Mouse (Mus musculus): Measurements from ENCODE around the gene Caln1.

The Caln1 gene

DNA sequence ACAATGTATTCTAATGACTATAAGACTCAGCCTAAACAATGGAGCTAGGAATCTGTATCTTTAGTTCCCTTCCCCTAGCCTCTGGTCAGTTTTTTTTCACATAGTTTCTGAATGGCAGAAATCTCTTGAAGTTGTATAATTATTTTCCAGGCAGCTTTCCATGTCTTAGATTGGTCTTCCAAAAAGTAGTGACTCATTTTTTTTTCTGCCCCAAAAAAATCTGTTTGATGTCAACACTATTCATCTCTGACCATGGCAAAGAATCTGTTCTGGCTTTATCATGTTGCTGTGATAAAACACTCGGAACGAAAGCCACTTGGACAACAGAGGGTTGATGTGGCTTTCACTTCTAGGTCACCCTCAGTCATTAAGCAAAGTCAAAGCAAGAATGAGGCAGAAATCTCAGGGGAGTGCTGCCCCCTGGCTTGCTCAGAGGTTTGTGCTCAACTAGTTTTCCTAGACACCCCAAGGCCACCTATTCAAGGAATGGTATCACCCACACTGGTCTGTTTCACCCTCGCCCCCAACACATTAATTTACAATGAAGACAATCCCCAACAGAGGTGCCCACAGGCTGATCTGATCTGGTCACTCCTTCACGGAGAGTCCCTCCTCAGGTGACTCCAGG is 450.9 kb downstream of the Caln1 start:
- no peak for DNase-seq

DNA sequence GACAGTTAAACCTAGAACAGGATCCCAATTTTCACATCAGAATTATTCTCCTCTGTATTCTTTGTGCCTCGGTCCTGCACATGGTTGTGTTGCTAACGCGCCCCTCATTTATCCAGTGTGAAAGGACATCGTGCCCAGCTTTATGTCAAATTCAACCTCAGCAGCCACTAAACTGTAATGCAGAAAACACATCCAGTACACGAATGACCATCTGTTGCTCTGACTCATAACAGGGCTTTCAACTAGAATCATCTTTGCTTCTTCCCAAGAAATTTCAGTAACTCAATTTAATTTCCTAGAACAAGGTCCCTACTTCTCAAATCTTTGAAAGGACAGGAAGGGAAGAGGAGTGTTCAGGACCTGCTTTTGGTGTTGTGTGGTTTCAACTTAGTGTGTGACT is 451.4 kb downstream of the Caln1 start:
- DNase-seq: no peak

DNA sequence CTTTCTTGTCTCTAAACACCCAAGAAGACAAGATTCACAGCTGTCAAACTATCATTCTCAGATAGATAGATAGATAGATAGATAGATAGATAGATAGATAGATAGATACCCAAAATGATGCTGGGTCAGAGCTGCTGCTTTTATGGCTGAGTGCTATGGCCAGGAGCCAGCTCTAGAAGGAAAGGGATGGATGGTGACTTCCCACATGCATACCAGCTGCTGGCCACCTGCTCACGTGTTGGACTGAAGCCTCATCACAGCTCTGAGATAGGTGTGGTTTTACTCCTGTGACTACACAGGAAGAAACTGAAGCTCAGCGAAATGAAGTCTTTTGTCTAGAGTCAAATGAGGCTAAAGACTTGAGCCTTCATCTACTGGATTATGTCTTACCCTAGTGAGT is 456.5 kb downstream of the Caln1 start:
- DNase-seq: no peak

DNA sequence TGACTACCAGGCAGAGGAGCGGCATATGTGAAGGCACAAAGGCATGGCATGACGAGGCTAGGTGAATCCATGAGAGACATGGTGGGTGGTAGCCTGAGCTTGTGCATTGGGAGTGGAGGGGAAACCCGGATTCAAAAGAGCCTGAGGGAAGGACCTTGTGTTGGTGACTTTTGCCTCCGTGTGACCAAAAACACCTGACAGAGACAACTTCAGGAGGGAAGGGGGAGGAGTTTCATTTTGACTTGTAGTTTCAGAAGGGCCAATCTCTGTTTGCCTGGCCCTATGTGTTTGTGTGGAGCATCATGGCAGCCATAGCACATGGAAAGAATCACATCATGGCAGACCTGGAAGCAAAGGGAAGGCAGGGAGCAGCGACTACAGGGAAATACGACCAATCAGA is 479.3 kb downstream of the Caln1 start:
- no peak for DNase-seq

DNA sequence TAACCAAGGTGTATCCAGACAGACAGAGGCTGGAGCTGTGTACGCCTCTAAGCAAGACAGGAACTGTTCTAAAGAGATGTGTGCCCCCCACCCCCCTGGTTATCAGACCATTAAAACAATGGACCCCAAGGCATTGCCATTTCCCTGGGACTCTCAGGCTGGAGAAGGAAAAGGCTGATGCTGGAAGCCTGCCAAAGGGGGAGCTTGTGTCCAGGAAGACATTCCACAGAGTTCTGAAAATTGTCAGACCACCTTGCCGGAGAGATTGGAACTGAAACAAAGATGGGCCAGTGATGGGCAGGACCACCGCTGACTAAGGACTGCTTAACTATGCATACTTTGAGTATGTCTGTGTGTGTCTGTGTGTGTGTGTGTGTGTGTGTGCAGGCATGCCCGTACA is 480.4 kb downstream of the Caln1 start:
- DNase-seq: no peak

DNA sequence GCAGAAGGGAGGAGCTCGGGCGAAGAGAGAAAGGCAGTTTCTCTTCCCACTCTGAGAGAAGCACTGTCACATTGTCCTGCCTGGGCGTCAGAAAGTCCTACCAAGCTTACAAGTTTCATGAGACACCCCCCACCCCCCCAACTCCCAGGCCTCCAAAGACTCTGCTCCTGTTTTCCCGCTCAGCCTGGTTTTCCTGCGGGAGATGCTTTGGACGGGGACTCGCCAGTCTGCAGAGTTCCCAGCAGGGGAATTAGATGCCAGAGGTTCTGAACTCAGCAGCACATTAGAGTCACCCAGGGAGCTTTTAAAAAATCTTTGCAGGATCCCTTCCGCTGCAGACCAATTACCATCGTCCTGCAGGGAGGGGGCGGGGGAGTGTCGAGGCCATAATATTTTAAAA is 482.9 kb downstream of the Caln1 start:
- DNase-seq: no peak

DNA sequence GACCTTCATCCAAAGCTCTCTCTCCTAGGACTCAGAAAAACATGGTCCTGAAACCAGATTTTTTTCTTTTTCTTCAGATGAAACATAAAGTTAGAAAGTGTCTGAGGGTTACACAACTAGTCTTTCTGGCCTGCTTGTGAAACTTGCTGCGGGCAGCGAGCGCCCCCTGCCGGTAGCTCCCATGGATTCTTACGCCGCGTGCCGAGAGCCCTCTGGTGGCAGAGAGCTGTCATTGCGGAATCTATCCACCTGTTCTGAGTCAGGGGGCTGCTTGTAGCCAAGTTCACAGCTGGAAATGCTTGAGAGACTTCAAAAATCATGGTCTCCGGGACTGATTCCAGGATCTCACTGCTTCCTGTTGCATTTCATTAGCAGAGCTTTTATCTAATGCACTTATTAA is 484.1 kb downstream of the Caln1 start:
- DNase-seq: peak; percentile 85

DNA sequence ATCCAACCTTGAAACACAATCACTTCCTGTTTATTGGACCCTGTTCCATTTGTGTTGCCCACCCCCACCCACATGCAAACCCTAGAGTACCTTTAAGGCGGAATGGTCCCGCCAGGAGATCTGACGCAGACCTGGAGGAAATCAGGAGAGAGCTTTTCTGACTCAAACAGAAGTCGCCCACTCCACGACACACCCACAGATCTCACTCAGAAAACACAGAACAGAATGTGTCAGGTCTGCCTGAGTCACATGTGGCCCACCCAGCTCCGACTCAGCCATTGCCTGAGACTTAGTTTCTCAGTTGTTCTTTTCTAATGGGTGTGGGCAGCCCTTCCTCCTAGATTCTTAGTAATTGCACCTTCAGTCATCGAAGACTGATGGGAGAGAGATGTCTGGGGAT is 485.2 kb downstream of the Caln1 start:
- DNase-seq: no peak

DNA sequence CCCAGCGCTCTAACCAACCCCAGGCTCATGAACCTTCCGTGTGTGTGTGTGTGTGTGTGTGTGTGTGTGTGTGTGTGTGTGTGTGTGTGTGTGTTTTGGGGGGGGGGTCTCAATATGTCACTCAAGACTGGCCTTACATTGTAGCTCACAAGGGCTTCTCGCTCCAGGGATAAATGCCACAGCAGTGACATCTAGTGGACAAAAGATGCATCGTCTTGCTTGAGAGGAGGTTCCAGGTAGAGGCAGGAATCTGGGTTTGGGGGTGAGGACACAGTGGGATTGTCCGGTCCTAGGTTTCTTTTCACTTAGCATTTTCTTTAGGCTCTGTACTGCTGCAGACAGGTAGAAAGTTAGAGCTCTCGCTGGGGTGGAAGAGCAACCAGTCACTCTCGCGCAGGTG is 488.9 kb downstream of the Caln1 start:
- DNase-seq: peak; percentile 19

DNA sequence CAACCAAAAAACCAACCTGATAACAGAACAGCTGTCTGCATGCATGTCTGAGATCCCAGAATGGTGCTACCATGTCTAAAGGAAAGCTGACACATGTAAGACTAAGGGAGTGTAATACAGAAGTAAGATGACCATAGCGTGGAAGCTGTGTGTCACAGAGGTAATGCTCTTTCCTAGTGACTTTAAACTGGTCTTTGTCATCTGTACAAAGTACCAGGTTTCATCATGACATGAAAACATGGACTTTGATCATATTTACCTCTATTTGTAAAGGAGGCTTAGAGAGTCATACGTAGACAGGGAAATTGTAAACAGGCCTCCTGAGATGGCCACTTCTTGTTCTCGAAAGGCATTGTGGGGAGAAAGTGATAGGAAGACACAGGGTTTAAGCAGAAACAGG is 489.5 kb downstream of the Caln1 start:
- no peak for DNase-seq

DNA sequence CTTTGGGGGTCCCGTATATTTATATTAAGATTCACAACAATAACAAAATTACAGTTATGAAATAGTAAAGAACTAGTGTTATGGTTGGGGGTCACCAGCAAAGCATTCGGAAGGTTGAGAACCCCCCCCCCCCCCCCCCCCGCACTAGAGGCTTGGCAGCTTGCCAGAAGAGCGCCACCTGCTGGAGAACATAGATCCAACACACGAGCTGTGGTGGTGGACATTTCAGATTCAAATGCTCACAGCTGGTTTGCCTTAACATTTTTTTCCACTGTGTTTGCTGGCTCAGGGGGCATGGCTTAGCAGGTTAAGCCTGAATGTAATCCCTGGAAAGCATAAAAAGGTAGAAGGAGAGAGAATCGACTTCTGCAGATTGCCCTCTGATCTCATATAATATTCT is 490.5 kb downstream of the Caln1 start:
- DNase-seq: no peak

DNA sequence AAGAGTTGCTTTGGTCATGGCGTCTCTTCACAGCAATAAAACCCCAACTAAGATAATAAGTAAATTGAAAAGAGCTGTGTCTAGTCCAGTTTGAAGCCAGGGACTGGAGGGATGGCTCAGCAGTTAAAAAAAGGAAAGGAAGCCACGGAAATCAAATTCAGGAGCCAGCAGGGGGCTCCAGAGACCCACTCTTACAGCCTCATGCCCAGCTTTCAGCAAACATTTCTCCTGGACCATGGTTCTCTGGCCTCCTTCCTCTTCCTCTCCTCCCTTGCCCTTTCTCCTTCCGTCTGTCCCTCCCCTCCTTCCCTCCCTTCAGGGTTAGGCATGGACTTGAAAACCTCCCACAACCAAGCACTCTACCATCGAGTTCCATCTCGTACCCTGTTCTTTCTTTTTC is 493.0 kb downstream of the Caln1 start:
- peak; percentile 10 for DNase-seq

DNA sequence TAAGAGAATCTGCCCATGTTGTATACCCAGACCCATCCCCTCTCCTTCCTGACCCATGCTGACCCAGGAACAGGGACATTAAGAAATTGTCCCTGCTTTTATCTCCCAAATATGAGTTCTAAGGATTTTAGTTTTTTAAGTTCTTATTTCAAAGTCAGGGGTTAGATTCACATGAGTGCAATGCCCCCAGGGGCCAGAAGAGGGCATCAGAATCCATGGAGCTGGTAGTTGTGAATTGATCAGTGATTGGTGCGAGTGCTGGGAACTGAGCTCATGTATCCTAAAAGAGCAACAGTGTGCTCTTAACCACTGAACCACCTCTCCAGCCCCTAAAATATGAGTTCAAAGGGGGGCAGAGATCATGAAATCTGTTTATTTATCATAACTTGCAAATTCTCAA is 500.6 kb downstream of the Caln1 start:
- DNase-seq: peak; percentile 10

DNA sequence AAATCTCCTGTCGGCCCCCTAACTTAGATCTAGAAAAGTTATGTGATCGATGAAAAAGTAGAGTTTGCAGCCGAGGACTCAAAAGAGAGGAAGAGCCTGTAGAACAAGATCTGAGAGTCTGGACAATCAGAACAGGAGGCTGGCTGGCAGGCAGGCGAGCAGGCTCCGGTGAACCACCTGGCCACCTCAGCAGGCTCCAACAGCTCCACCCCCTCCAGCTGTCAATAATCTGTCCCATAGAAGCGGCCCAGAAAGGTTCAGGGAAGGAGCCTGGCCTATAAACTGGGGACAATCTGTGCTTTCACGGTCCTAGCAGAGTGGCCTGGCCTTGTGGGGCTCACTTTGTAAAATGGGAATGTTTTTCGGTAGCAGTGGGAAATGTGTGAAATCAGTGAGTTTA is 501.8 kb downstream of the Caln1 start:
- DNase-seq: no peak

DNA sequence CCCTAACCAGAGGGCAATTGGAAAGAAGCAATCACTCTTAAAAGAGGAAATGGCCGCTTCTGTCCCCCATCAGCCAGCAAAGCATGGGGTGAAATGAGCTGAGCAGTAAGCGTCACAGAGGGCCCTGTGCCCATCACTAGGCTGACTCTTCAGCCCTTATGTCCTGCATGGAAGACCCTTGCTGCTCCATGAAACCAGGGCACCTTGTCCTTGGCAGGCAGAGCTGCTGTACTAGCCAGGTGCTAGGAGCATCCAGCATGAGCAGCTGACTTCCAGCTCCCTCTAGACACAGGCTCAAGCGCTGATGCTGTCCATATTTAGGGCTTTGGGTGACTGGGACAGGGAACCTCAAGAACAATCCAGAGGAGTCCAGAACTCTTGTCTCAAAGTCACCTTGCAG is 506.1 kb downstream of the Caln1 start:
- no peak for DNase-seq

DNA sequence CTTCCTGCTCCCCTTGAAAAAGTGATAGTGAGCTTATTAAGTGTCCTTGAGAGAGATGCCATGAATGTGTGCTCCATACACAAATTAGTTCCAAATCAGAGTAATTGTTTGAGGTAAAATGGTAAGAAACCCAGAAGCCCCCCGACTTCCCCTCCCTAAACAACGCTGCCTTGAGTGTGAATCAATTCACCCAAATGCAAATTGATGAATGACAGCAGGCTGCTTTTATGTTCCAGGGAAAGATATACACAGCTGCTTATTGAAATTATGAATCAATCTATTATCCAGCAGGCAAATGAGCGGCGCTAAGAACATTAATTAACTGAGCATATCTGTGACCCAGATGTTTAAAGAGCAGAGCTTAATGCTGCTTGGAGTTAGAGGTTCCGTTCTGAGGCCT is 511.1 kb downstream of the Caln1 start:
- DNase-seq: no peak

DNA sequence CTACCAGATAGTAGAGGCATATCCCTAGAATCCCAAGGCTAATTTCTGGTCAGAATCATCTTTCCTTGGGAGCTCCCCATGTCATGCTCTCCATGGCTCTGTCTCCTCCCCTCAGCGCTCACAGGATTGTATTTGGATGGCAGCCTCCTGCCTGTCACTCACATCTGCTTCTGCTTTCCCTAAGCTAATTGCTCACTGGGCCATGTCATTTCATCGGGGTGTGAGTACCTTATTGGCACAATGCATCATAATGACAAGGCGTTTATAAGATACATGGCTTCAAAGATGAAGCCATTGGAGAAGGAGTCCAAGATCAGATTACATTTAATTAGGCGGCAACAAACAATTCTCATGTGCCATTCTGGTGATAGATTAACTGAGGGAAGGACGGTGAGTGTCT is 522.5 kb downstream of the Caln1 start:
- DNase-seq: no peak

DNA sequence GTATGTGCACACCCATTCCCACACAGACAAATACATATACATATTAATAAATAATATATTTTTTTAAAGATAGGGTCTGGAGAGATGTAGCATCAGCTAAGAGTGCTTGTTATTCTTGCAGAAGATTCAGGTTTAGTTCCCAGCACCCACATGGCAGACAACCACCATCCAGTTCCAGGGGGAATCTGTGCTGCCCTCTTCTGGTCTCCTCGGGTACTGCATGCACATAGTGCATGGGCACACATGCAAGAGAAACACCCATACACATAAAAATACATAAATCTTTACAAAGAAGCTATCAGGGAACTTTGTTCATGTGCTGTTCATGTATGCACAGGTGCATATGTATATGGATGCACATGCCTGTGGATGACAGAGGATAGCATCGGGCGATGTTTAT is 526.7 kb downstream of the Caln1 start:
- DNase-seq: no peak

All from kidney, adult 18-20 months (tissue).